Mouse (Mus musculus): ENCODE measurements around the gene Chd2.
A peak's percentile ranks its signal among the peaks of the same experiment; 100 is the strongest.

The Chd2 gene

GRCm38 (mm10) chr7:73400051-73400916 lies 141.3 kb downstream of the Chd2 start:
- DNase-seq: no peak

DNA sequence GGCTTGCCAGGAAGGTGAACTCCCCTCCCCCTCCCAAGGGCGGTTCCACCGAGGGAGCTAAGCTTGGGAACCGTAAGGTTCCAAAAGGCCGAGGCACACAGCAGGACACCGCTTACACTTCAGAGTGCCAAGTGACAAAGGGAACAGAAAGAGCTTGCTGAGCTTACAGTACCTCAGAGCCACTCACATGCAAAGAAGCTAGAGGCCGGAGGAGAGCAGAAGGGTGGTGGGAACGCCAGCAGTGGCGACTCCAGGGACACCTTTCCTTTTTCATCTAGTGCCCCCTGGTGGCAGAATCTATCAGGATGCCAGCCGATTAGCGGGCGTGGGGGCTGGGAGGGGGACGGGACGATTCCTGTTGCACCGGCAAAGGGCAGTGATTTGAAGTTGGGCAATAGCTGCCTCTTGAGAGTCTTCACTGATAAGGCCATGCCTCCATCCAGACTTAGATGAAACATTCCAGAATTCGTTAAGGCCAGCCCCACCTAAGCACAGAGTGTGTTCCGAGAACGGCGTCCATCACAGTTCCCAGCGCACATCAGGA lies 142.1 kb downstream of the Chd2 start:
- peak; percentile 76 to 90 for DNase-seq

DNA sequence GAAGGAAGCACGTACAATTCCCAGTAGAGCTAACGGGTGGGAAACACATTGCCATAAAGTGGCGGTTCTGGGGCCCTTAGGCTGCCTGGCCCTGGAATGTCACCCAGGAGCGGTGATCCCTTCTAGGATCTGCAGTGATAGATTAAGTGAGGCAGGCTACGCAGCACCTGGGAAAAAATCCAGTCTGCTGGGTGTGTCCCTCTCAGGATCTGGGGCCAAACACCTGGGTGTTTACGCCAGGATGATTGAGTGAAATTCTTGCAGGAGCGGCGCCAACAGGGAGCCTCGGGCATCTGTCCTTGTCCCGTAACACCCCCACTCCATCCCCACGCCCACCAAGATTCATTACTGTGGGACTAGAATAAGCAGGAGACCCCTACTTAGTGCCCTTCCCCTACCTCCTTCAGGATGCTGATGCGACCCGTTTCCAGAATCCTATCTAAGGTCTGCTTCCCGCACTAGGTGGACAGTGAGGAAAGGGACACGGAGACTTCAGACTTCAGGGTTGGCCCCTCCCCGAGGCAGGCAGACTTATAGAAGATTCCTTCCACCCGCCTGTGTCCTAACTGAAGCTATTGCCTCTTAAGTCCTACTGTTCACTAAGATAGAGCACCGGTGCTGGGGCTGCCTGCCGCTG lies 142.7 kb downstream of the Chd2 start:
- DNase-seq: no peak

- DNase-seq: peak; percentile 67 to 82
Measured at GRCm38 (mm10) chr7:73398319-73398718, 143.3 kb downstream of the Chd2 start.

- no peak for DNase-seq
Measured at GRCm38 (mm10) chr7:73394013-73394409, 147.6 kb downstream of the Chd2 start.

DNA sequence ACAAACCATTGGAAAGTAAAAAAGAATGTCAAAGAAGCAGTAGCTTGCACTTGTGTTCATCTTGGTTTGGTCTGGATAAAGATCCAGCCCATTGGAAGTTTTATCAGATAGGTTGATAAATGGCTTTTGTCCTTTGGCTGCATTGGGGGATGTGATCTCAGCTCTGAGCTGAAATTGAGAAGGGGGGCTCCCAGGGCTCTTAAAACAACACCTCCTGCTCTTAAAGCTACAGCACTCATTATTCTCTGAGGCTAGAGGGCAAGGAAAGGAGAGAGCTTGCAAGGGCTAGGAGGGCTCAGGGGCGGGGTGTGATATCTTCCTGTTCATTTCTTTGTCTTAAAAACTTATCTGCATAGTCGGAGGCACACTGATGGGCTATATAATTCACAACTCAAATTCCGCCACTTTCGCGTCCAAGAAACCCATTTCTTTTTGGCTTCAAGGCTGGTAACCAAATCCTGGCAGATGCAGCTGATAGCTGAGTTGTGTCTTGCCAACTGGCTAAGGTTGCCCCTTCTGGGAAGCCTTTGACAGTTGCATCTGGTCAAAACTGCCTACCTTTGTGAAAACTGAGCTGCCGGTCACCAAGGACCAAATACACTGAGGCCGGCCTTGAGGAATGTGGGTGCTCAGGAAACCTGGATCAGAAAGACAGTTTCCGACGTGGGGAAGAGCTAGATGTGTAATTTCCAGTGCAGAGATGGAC lies 148.2 kb downstream of the Chd2 start:
- DNase-seq: no peak

DNA sequence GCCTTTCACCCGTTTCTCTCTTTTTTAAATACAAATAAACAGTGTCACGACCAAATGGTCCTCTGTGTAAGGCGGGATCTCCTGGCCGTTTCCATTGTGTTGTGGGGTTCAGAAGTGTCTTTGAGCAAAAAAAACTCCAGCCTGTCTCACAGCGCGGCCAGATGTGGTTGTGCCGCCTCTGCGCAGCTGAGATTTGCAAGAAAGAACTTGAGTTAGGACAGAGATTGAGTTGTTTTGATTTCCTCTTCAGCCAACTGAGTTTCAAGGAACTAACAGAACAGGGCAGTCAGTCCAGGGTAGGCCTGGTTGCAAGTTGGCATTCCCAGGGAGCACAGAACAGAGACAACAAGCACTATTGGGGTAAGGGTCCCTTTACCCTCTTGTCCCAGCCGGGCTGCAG lies 149.3 kb downstream of the Chd2 start:
- no peak for DNase-seq

GRCm38 (mm10) chr7:73391518-73392321 lies 149.9 kb downstream of the Chd2 start:
- DNase-seq: peak in 1 of 2 experiments; percentile 39

DNA sequence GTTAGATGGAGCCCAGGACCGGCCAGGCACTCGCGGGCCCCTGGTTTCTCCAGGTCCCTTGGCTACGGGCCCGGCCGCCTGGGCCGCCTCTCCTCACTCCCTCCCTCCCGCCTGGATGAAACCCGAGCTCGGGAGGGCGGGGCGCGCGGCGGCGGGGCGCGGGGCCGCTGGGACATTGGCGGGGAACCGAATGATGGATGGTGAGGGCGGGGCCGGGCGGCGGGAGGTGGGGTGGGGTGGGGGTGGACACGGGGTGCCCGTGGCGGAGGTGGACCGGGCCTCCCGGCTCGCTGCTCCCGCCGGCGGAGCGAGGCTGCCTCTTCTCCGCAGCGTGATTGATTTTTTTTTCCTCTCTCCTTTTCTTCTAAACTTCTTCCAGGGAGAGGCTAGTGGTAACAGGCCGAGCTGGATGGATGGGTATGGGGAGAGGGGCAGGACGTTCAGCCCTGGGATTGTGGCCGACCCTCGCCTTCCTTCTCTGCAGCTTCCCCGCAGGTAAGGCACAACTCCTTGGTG lies 150.6 kb downstream of the Chd2 start:
- DNase-seq: peak; percentile 94 to 96

- no peak for DNase-seq
Measured at GRCm38 (mm10) chr7:73390426-73391001, 151.1 kb downstream of the Chd2 start.

DNA sequence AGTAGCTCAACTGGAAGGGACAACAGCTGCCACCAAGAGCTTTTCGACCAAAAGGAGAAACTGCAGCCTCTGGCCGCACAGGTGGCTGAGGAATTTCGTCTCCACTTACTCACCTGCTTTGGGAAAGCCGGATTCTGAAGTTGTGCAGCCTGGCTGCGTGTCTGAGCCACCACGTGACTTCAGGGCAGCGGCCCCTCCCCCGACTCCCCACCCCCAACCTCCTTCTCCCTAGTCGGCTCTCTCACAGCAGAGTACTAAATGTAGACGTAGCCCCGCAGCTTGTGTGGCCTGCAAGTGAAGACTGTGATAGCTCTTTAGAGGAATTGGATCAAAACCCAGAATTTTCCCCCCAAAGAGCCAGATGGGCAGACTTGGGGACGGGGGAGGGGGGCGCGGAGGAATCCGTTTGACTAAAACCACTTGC lies 151.7 kb downstream of the Chd2 start:
- peak in 1 of 2 experiments; percentile 44 for DNase-seq

DNA sequence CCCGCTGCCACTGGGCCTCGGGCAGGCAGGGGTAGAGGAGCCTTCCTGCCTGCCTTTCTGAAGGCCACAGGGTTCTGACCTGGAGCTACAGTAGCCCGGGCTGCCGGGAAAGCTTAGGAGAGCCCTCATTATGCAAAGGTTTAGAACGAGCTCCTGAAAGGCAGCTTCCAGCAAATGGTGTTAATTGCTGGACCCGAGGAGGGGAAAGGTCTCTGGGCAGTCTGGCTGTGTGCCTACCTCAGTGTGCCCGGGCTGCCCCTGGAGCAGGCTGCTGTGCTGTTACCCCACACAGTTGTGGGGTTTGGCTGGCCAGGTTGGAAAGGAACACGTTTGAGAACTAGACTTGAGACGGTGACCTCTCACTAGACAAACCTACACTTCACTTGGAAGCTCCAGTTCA lies 152.2 kb downstream of the Chd2 start:
- DNase-seq: no peak

DNA sequence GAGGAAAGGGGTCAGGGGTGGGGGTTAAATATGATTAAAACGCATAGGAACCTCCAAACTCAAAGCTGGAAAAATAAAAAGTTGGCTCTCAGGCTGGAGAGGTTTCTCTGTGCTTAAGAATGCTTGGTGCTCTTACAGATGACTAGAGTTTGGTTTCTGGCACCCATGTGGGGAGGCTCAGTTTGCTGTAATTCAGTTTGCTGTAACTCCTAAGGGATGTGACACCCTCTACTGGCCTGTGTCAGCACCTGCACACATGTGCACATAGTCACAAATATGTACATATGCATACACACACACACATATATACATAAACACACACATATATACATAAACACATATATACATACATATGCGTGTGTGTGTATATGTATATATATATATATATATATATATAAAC lies 152.8 kb downstream of the Chd2 start:
- DNase-seq: no peak

DNA sequence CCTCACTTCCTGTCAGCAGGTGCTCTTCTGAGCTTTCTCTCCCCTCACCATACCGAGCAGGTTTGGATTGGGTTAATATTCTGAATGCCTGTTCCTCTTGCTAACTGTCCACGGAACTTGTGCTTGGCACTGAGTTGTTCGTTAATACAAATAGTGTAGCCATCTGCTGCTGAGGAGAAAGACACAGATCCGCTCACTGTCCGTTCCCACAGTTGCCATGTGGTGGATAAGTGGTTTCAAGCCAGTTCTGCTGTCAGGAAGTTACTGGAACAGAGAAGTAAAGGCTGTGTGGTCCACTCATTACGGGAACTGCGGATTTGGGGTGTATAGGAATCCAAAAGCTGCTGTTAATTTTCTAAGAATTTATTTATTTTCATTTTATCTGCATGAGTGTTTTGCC lies 158.8 kb downstream of the Chd2 start:
- DNase-seq: no peak

DNA sequence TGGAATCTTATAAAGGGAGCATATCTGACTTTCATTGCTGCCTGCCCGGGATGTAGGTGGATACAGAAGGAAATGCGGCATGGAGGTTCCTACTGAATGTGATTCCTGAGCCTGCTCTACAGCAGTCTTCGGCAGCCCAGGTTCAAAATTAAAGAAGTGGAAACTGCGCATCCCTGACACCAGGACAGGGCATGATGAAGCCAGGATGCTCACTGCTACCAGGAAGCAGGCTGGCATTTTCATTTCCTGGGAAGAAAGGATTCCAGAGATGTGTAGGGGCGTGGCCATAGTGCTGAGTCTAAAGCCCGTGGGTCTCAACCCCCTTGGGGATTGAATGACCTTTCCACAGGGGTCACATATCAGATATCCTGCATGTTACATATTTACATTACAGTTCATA lies 163.6 kb downstream of the Chd2 start:
- DNase-seq: no peak

GRCm38 (mm10) chr7:73377307-73377706 lies 164.3 kb downstream of the Chd2 start:
- DNase-seq: no peak

All from kidney, postnatal 36 days (tissue).